Mouse (Mus musculus) spleen, postnatal 14 days (tissue): ENCODE measurements at regions not wholly inside any gene's neighbourhood (a gene's known extent, or its start where the extent isn't known, plus 50 kb on each side); places are given as distances from the start of the nearest gene placed in this dataset.
A peak's percentile ranks its signal among the peaks of the same experiment; 100 is the strongest.

Source experiments
- DNase-seq, 2 experiments: peaks; one replicate each; pipeline ENCODE4 v3.0.0; 2021 to 2022; ENCODE audit warnings: low spot score in 2 of 2

GRCm38 (mm10) chr12:99096930-99097617, 176.7 kb downstream of the Ttc8 start:
- peak; percentile 20 to 63 for DNase-seq

- DNase-seq = no peak
These were observed 177.3 kb downstream of the Ttc8 start for GRCm38 (mm10) chr12:99097618-99098066.

DNA sequence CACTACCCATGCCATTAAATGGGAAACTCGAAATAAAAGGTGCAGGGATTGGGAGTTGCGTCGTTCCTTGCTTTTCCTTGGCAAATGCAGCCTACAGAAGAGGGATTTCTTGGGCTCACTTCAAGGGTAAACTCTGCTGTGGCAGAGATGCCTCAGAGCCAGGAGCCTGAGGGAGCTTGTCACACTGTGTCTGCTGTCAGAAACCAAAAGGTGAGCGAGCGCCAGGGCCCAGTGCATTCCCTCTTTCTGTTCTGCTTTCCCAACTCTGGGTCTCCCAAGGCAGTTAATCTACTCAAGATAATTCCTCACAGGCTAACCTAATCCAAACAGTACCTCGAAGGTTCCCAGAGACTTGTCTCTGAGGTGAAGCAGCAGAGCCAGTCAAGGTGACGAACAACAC, 179.5 kb downstream of the Ttc8 start:
- no peak for DNase-seq

GRCm38 (mm10) chr12:99108616-99109015, 188.2 kb downstream of the Ttc8 start:
- DNase-seq = no peak

GRCm38 (mm10) chr12:99113781-99114180, 193.4 kb downstream of the Ttc8 start:
- DNase-seq = no peak

DNA sequence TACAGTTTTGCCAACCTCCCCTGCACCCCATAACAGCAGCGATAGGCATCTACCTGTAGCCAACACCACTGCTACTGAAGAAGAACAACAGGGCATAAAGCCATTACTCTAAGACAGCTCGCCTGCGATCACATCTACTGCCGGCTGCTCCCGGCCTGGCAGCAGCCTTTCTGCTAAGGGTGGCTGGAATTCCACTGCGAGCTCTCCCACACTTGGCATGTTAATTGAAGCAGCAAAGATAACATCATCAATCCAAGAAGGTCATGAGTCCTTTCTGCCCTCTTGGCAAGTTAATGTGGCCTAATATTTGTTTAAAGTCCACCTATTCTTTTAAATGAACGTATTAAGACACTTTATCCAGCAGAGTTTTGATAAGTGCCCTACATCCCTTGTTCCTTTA, 196.1 kb downstream of the Ttc8 start:
- DNase-seq = no peak

- DNase-seq = no peak
These were observed 198.2 kb downstream of the Ttc8 start for GRCm38 (mm10) chr12:99118381-99119115.

DNA sequence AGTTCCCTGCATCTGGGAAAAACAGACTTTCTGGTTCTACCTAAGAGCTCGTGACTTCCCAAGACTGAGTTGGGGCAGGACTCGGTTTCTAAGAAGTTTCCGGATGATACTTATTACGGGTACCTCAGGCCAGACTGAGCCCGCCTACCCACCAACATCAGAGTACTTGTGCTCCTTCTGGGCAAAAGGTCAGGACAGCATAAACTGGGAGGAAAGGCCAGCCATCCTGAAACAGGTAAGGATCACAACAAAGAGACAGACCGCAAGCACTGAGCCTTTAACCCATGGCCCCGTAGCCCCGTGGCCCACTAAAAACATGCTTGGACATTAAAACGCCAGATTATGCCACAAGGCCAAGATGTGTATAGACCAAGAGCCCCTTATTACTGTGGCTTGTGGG, 199.6 kb downstream of the Ttc8 start:
- DNase-seq = no peak

DNA sequence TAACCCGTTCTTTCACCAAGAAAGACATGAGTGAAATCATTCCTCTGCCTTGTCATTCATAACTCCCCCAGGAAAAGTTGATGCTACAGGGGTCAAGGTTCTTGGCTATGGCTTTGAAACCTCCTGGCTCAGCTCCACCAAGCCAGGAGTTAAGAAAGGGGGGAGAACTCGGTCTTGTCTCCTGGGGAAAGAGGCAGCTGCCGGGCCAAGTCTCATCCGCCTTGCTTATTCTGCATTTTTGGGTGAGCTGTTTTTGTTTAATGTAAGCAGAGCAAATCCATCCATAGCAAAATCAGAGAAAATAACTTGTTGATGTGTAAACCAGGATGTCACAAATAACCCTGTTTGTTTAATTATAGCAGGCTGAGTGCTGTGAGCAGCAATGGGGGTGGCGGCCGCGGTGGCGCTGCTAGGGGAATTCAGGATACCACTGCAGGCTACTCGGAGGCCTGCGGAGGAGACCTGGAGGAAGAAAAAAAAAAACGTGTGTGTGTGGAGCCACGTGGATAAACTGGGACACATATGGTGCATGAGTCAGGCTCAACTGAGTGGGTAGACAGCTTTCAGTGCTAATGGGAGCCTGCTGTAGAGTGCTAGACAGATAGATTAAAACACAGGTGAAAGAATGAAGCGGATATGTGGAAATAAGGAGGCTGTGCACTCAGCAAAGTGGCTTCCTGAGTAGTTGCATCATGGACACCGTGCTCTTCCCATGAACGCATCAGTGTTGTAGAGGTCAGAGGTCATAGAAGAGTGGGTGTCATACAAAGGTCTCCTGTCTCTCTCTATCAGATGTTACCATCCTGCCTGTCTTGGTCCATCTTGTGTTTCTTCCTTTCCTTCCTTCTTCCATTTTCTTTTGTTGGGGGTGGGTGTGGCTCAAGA, 203.5 kb downstream of the Ttc8 start:
- DNase-seq = no peak

- no peak for DNase-seq
These were observed 205.8 kb downstream of the Ttc8 start for GRCm38 (mm10) chr12:99126129-99126528.
